Mouse (Mus musculus) myocyte (in vitro differentiated cells): ENCODE measurements around the gene Coro2a.

Source experiments
- MAX ChIP-seq: IDR thresholded peaks from one replicate; pipeline ENCODE4 v1.6.1; 2011; ENCODE audit warnings: low read depth, mild to moderate bottlenecking, control low read depth
- USF1 ChIP-seq: IDR thresholded peaks from one replicate; pipeline ENCODE4 v1.6.1; 2011; ENCODE audit warnings: low read depth, mild to moderate bottlenecking, control low read depth, moderate library complexity

DNA sequence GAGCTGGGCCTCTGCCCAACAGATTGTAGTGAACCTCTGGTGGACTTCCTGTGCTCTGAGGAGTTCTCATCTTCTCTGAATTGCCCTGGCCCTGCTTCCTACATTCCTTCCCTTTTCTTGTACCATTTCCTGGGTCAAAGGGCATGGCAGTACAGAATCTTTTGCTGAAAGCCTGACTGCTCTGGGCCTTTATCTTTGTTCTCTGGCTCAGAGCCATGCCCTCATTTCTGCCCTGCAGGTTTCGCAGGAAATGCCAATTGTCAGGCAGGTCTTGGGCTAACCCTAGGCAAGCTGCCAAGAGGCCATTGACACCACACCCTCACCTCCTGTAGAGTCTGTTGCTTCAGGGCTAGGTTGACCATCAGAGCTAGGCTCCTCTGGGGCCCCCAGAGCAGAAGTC, 48.1 kb downstream of the Coro2a start:
- TF ChIP-seq MAX (no peak), USF1 (no peak)
